Mouse (Mus musculus) ES-Bruce4 (cell line): Measurements from ENCODE around the gene Sds. TPM values are rescaled to one million over a fixed set of nuclear protein-coding genes. Genes with fewer than 3 reads are reported as not detected.

Experiments
- H3K27ac ChIP-seq: 2 replicates; pipeline ENCODE4 v1.5.1; 2012; ENCODE audit warnings: low read length, inconsistent platforms; ENCODE audit not compliant: insufficient read depth
- H3K27me3 ChIP-seq: 2 replicates; pipeline ENCODE4 v1.6.1; 2012; ENCODE audit warnings: mild to moderate bottlenecking, low read length, inconsistent platforms; ENCODE audit not compliant: control insufficient read depth, poor library complexity, insufficient read depth, severe bottlenecking
- H3K36me3 ChIP-seq: 2 replicates; pipeline ENCODE4 v1.6.1; 2012; ENCODE audit warnings: inconsistent platforms, mild to moderate bottlenecking, low read length, moderate library complexity; ENCODE audit not compliant: control insufficient read depth, poor library complexity, insufficient read depth, severe bottlenecking
- H3K4me1 ChIP-seq: one replicate; pipeline ENCODE4 v1.8.1; 2011; ENCODE audit warnings: low read length; ENCODE audit not compliant: control insufficient read depth, insufficient read depth
- H3K4me3 ChIP-seq: 2 replicates; pipeline ENCODE4 v1.5.1; 2011; ENCODE audit warnings: low read depth, mild to moderate bottlenecking, low read length
- H3K9ac ChIP-seq: 2 replicates; pipeline ENCODE4 v1.6.1; 2012; ENCODE audit warnings: low read depth, mild to moderate bottlenecking, inconsistent platforms; ENCODE audit not compliant: poor library complexity, severe bottlenecking
- H3K9me3 ChIP-seq: replicated peaks from 2 replicates; pipeline ENCODE4 v1.6.1; 2012; ENCODE audit warnings: mild to moderate bottlenecking, low read length, inconsistent platforms; ENCODE audit not compliant: control insufficient read depth, poor library complexity, insufficient read depth, severe bottlenecking
- CTCF ChIP-seq: IDR thresholded peaks from one replicate; pipeline ENCODE4 v1.8.1; 2011; ENCODE audit warnings: low read depth, low read length
- EP300 ChIP-seq: IDR thresholded peaks from 2 replicates; pipeline ENCODE4 v1.6.1; 2011; ENCODE audit warnings: low read depth, low read length; ENCODE audit not compliant: insufficient read depth
- POLR2A ChIP-seq: IDR thresholded peaks from one replicate; pipeline ENCODE4 v1.8.1; 2011; ENCODE audit warnings: low read length; ENCODE audit not compliant: insufficient read depth
- polyA plus RNA-seq: library from polyadenylated mRNA; stranded (reverse); fragments of >200 nt; gene quantifications from 2 replicates; pipeline ENCODE4 v1.2.4, GENCODE M21; 2011; ENCODE audit warnings: low read depth; ENCODE audit not compliant: missing spikeins, insufficient read depth, insufficient read length

Gene Sds
- polyA plus RNA-seq, 1 experiment = not detected

GRCm38 (mm10) chr5:120502147-120502621, 25.9 kb downstream of the Sds start:
- H3K4me1 ChIP-seq = no peaks in the 10 kb centered on the region
- H3K4me3 ChIP-seq = peak overlapping the region; percentile 84
- H3K27me3 ChIP-seq = no peaks in the 10 kb centered on the region
- peak overlapping the region; percentile 91; the same call in 1 of the 2 replicates for H3K9ac ChIP-seq
- no peak overlapping the region for H3K27ac ChIP-seq
- H3K36me3 ChIP-seq = no peaks in the 10 kb centered on the region; the same call in 1 of the 2 replicates
- H3K9me3 ChIP-seq = no peaks in the 10 kb centered on the region
- TF ChIP-seq POLR2A (no peak), CTCF (no peak), EP300 (no peak)

DNA sequence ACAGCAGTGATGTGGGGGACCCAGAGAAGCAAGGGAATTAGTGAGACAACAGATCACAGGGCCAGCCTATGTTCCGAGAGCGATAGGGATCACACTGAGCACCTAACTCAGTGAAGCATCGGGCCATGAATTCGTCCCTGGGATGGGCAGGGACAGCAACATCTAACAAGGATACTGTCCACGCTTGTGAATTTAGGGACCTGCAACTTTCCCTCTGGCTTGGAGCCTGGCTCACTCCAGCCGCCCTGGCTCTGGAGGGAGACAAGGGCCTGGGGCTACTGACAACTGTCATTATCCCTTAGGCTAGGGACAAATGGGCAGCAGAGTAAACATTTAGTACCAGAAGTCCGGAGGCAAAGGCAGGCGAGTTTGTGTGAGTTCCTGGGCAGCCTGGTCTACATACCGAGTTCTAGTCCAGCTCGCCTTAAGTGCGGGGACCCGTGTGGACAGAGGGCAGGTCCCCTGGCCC, 26.4 kb downstream of the Sds start:
- TF ChIP-seq CTCF (no peak), POLR2A (no peak), EP300 (no peak)
- H3K9me3 ChIP-seq = no peaks in the 10 kb centered on the region
- H3K36me3 ChIP-seq = no peaks in the 10 kb centered on the region; the same call in 1 of the 2 replicates
- H3K4me3 ChIP-seq = peak overlapping the region; percentile 84
- H3K27ac ChIP-seq = no peak overlapping the region
- H3K27me3 ChIP-seq = no peaks in the 10 kb centered on the region
- H3K9ac ChIP-seq = peak overlapping the region; percentile 91
- H3K4me1 ChIP-seq = no peaks in the 10 kb centered on the region

DNA sequence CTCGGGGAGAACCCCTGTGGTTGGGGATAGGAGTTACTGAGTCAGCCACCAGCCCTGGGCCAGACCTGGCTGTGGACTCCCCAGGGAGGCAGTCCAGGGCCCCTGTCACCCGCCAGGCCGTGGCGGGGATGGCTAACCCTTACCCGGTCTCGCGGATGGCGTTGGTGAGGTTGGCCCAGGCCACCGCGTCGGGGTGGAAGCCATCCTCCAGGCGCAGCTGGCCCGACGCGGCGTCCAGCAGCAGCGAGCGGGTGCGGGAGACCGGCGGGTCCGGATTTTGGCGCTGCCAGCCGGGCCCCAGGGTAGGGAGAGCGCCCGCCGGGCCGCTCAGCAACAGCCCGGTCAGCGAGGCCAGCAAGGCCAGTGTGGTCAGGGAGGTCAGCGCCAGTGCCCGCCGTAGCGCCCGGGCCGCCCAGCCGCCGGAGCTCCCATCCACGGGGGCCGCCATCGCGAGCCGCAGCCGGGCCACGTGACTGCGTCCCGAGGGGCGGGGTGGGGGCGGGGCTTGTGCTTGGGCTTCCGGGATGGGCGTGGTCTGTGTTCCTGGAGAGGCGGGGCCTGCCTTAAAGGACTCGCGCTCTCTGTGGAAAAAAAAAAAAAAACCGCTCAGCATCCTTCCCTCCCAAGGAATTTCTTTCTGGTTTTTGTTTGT, 26.9 kb downstream of the Sds start, which contains the start of gene Plbd2:
TSS of gene Plbd2 (minus strand) at position 482 of the 652 bp plus-strand sequence.
- Histone ChIP-seq H3K4me3 (peak within 1 kb of the TSS; percentile 84), H3K36me3 (no peaks in the 10 kb centered on the region; the same call in 1 of the 2 replicates), H3K9ac (peak within 1 kb of the TSS; percentile 91), H3K27me3 (no peaks in the 10 kb centered on the region), H3K27ac (no peak within 1 kb of the TSS), H3K4me1 (no peaks in the 10 kb centered on the region), H3K9me3 (no peaks in the 10 kb centered on the region)
- TF ChIP-seq POLR2A = peak; percentile 31
- TF ChIP-seq EP300 = no peak

- Histone ChIP-seq H3K27ac (no peak overlapping the region), H3K4me1 (no peaks in the 10 kb centered on the region), H3K9me3 (no peaks in the 10 kb centered on the region), H3K27me3 (no peaks in the 10 kb centered on the region), H3K4me3 (peak overlapping the region; percentile 51), H3K36me3 (no peaks in the 10 kb centered on the region), H3K9ac (no peak overlapping the region)
- TF ChIP-seq CTCF (peak; percentile 96), POLR2A (no peak), EP300 (no peak)
Observed at GRCm38 (mm10) chr5:120505368-120505767, 29.0 kb downstream of the Sds start.

DNA sequence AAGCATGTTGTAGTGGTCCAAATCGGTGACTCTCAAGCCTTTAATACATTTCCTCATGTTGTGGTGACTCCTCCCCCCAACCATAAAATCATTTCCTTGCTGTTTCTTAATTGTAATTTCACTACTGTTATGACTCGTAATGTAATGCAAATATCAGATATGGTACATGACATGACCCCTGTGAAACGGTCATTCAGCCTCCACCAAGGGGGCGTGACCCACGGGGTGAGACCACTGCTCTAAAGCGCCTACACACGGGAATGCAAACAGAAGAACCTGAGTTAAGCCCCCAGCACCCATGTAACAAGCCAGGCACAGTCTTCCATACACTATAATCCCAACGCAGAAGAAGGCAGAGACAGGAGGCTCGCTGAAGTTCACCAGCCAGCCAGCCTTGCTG, 29.5 kb downstream of the Sds start:
- no peak for TF ChIP-seq EP300
- no peak for TF ChIP-seq CTCF
- TF ChIP-seq POLR2A = no peak
- no peaks in the 10 kb centered on the region for H3K4me1 ChIP-seq
- H3K27ac ChIP-seq = no peak overlapping the region
- H3K9me3 ChIP-seq = no peaks in the 10 kb centered on the region
- no peaks in the 10 kb centered on the region for H3K27me3 ChIP-seq
- no peak overlapping the region for H3K9ac ChIP-seq
- H3K4me3 ChIP-seq = peak overlapping the region; percentile 51
- no peaks in the 10 kb centered on the region for H3K36me3 ChIP-seq

DNA sequence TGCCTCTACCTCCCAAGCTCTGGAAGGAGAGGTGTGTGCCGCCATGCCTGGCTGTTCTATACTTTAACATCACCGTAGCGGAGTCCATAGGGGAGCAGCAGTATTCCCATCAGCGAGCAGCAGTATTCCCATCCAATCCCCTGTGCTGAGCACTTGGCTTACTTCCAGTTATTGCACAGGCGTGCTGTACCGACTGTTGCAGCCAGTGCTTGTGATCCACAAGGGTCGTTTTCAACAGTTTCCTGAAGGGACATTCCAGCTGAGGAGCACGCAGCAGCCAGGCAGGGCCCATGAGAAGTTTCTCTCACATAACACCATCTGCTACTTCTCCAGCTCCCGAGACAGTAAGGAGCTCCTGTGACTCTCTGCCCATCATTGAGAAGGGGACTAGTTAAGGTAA, 30.2 kb downstream of the Sds start:
- TF ChIP-seq EP300 (no peak), CTCF (no peak), POLR2A (no peak)

More for the DNA sequence above, 30.2 kb downstream of the Sds start:
- no peaks in the 10 kb centered on the region for H3K27me3 ChIP-seq
- H3K4me1 ChIP-seq = no peaks in the 10 kb centered on the region
- H3K9ac ChIP-seq = no peak overlapping the region
- H3K27ac ChIP-seq = no peak overlapping the region
- no peaks in the 10 kb centered on the region for H3K36me3 ChIP-seq
- H3K9me3 ChIP-seq = no peaks in the 10 kb centered on the region
- no peak overlapping the region for H3K4me3 ChIP-seq
